Mouse (Mus musculus): Measurements from ENCODE around the gene Cab39.

Gene Cab39

GRCm38 (mm10) chr1:85900521-85901333, 107.5 kb downstream of the Cab39 start:
- no peak for DNase-seq (ENCODE audit: low spot score)
